Mouse (Mus musculus): ENCODE measurements at regions not wholly inside any gene's neighbourhood (a gene's known extent, or its start where the extent isn't known, plus 50 kb on each side); places are given as distances from the start of the nearest gene placed in this dataset.

GRCm38 (mm10) chr16:62652769-62653465, 133.7 kb downstream of the Nsun3 start:
- no peak for TF ChIP-seq CTCF (IDR thresholded peaks at IDR 0.05; ENCODE audit: insufficient read depth, low read length)
- no peak for TF ChIP-seq POLR2A (IDR thresholded peaks at IDR 0.05; ENCODE audit: borderline replicate concordance, extremely low read depth, low read depth, low read length)
